Mouse (Mus musculus) liver, postnatal 0 days (tissue): ENCODE results near the gene Kat2b. TPM values are rescaled to one million over a fixed set of nuclear protein-coding genes. Genes with fewer than 3 reads are reported as not detected.

ENCODE experiments used
- ATAC-seq: fragments of 200-750 bp; cut with Nextera tagmentation; 2 replicates; pipeline ENCODE4 v1.8.0; 2017; ENCODE audit warnings: mild to moderate bottlenecking, moderate library complexity
- DNase-seq: peaks from one replicate; pipeline ENCODE4 v3.0.0-alpha.2; 2016
- H3K27ac ChIP-seq: fragments of 300-500 bp; sonication (generic); 2 replicates; pipeline ENCODE4 v1.5.1; 2014; ENCODE audit warnings: antibody characterized with exemption, moderate library complexity, mild to moderate bottlenecking, low read depth
- H3K27me3 ChIP-seq: fragments of 300-500 bp; sonication (generic); 2 replicates; pipeline ENCODE4 v1.6.1; 2014; ENCODE audit warnings: low read length, control low read depth, mixed read lengths; ENCODE audit not compliant: insufficient read depth
- H3K36me3 ChIP-seq: fragments of 300-500 bp; sonication (generic); replicated peaks from 2 replicates; pipeline ENCODE4 v1.6.1; 2014; ENCODE audit warnings: mild to moderate bottlenecking, control low read depth, low read length, moderate library complexity, mixed read lengths; ENCODE audit not compliant: insufficient read depth
- H3K4me1 ChIP-seq: fragments of 300-500 bp; sonication (generic); 2 replicates; pipeline ENCODE4 v1.6.1; 2014; ENCODE audit warnings: antibody characterized with exemption, mild to moderate bottlenecking, control low read depth; ENCODE audit not compliant: insufficient read depth
- H3K4me2 ChIP-seq: fragments of 300-500 bp; sonication (generic); 2 replicates; pipeline ENCODE4 v1.6.1; 2014; ENCODE audit warnings: low read depth, mild to moderate bottlenecking, low read length, moderate library complexity, mixed read lengths
- H3K4me3 ChIP-seq: fragments of 300-500 bp; sonication (generic); 2 replicates; pipeline ENCODE4 v1.5.1; 2014; ENCODE audit warnings: low read depth, low read length
- H3K9ac ChIP-seq: fragments of 300-500 bp; sonication (generic); replicated peaks from 2 replicates; pipeline ENCODE4 v1.6.1; 2014; ENCODE audit warnings: mild to moderate bottlenecking, moderate library complexity
- H3K9me3 ChIP-seq: fragments of 300-500 bp; sonication (generic); 2 replicates; pipeline ENCODE4 v1.6.1; 2016; ENCODE audit warnings: mild to moderate bottlenecking, control low read depth, low read length, mixed read lengths
- CTCF ChIP-seq: sonication (generic); IDR thresholded peaks from 2 replicates; pipeline ENCODE4 v1.5.1; 2016; ENCODE audit warnings: antibody characterized with exemption, low read depth
- EP300 ChIP-seq: IDR thresholded peaks from 2 replicates; pipeline ENCODE4 v1.6.1; 2016; ENCODE audit warnings: antibody characterized with exemption, low read depth, mild to moderate bottlenecking
- WGBS: fragments of 180-500 bp; shearing (Covaris S2); extraction: QIAGEN DNeasy Blood & Tissue Kit; methylation state at CpG from one replicate; pipeline ENCODE4 v1.1.7; 2014; ENCODE audit not compliant: insufficient replicate concordance; 5-methylcytosine and 5-hydroxymethylcytosine counted together
- polyA plus RNA-seq: library from polyadenylated mRNA; unstranded; fragments of >200 nt; fragmentation: Nextera tagmentation; extraction: Ambion mirVana; gene quantifications from 2 replicates; pipeline ENCODE4 v1.2.1, GENCODE M21; 2015

The Kat2b gene
- polyA plus RNA-seq, 1 experiment from 2014 or later: 6.2 TPM

- H3K9ac ChIP-seq: no peak overlapping the region
- H3K4me3 ChIP-seq: no peak overlapping the region
- no peaks in the 10 kb centered on the region for H3K36me3 ChIP-seq
- no peak overlapping the region for H3K4me2 ChIP-seq
- H3K4me1 ChIP-seq: no peaks in the 10 kb centered on the region
- TF ChIP-seq EP300 (no peak), CTCF (no peak)
- no peak overlapping the region for H3K27ac ChIP-seq
- DNase-seq: no peak
- no peaks in the 10 kb centered on the region for H3K9me3 ChIP-seq
- no peaks in the 10 kb centered on the region for H3K27me3 ChIP-seq
- 82% methylated on average over 5 of the region's 5 CpGs for WGBS
- ATAC-seq: no peak
Measured at GRCm38 (mm10) chr17:53559646-53560045, 7.0 kb upstream of the Kat2b start.

GRCm38 (mm10) chr17:53561458-53562029, 5.1 kb upstream of the Kat2b start:
- 83% methylated on average over 4 of the region's 4 CpGs for WGBS
- no peaks in the 10 kb centered on the region for H3K27me3 ChIP-seq
- ATAC-seq: no peak

GRCm38 (mm10) chr17:53564837-53565236, 1.8 kb upstream of the Kat2b start:
- no peak for DNase-seq
- no peaks in the 10 kb centered on the region for H3K27me3 ChIP-seq

More at GRCm38 (mm10) chr17:53561458-53562029, 5.1 kb upstream of the Kat2b start:
- Histone ChIP-seq H3K9me3 (no peaks in the 10 kb centered on the region), H3K4me1 (peaks cover 2% of the 10 kb centered on the region; the same call in 1 of the 2 replicates), H3K9ac (no peak overlapping the region), H3K36me3 (no peaks in the 10 kb centered on the region), H3K4me2 (no peak overlapping the region), H3K4me3 (no peak overlapping the region), H3K27ac (no peak overlapping the region)
- no peak for DNase-seq
- TF ChIP-seq CTCF (no peak), EP300 (no peak)

GRCm38 (mm10) chr17:53566919-53567345, 271 bp downstream of the Kat2b start:
- Histone ChIP-seq H3K9ac (peak overlapping the region; percentile 88), H3K27me3 (no peaks in the 10 kb centered on the region), H3K4me2 (peak overlapping the region; percentile 96), H3K9me3 (no peaks in the 10 kb centered on the region), H3K4me1 (peaks cover 20% of the 10 kb centered on the region), H3K36me3 (no peaks in the 10 kb centered on the region), H3K4me3 (peak overlapping the region; percentile 96), H3K27ac (peak overlapping the region; percentile 98)
- peak; percentile 81 for DNase-seq
- TF ChIP-seq CTCF: peak; percentile 49
- no peak for TF ChIP-seq EP300
- ATAC-seq: peak; percentile 65
- under 1% methylated on average over 20 of the region's 51 CpGs for WGBS

More at GRCm38 (mm10) chr17:53564837-53565236, 1.8 kb upstream of the Kat2b start:
- H3K27ac ChIP-seq: no peak overlapping the region
- no peak overlapping the region for H3K4me3 ChIP-seq
- TF ChIP-seq CTCF: no peak
- no peak for TF ChIP-seq EP300
- H3K9ac ChIP-seq: no peak overlapping the region
- no peaks in the 10 kb centered on the region for H3K36me3 ChIP-seq
- H3K4me1 ChIP-seq: peaks cover 11% of the 10 kb centered on the region
- WGBS: 85% methylated on average over 4 of the region's 4 CpGs
- no peak overlapping the region for H3K4me2 ChIP-seq
- ATAC-seq: no peak
- H3K9me3 ChIP-seq: no peaks in the 10 kb centered on the region

- Histone ChIP-seq H3K9me3 (no peaks in the 10 kb centered on the region), H3K27me3 (no peaks in the 10 kb centered on the region), H3K4me2 (peak overlapping the region; percentile 96), H3K9ac (peak overlapping the region; percentile 88), H3K4me3 (peak overlapping the region; percentile 96), H3K4me1 (peaks cover 26% of the 10 kb centered on the region), H3K36me3 (no peaks in the 10 kb centered on the region), H3K27ac (peak overlapping the region; percentile 98)
- DNase-seq: peak; percentile 69
- under 1% methylated on average over 51 of the region's 67 CpGs for WGBS
- peak; percentile 47 for ATAC-seq
- TF ChIP-seq CTCF (peak; percentile 24; the same call in 1 of the 2 replicates), EP300 (no peak)
Measured at GRCm38 (mm10) chr17:53567346-53568101, 863 bp downstream of the Kat2b start.

- H3K4me3 ChIP-seq: peak overlapping the region; percentile 96
- no peaks in the 10 kb centered on the region for H3K27me3 ChIP-seq
- ATAC-seq (peak; percentile 80), DNase-seq (peak; percentile 91)
- H3K9me3 ChIP-seq: no peaks in the 10 kb centered on the region
- peaks cover 31% of the 10 kb centered on the region for H3K4me1 ChIP-seq
- H3K9ac ChIP-seq: peak overlapping the region; percentile 88
- H3K27ac ChIP-seq: peak overlapping the region; percentile 98
- under 1% methylated on average over 15 of the region's 15 CpGs for WGBS
- H3K4me2 ChIP-seq: peak overlapping the region; percentile 96
- TF ChIP-seq EP300: no peak
- no peak for TF ChIP-seq CTCF
- H3K36me3 ChIP-seq: no peaks in the 10 kb centered on the region
Measured at GRCm38 (mm10) chr17:53568118-53568517, 1.5 kb downstream of the Kat2b start.
